Mouse (Mus musculus) limb, embryonic 13.5 days (tissue): Measurements from ENCODE around the gene C87436. TPM values are rescaled to one million over a fixed set of nuclear protein-coding genes. Genes with fewer than 3 reads are reported as not detected.

Experiments used
- polyA plus RNA-seq: library from polyadenylated mRNA; unstranded; fragments of >200 nt; fragmentation: Nextera tagmentation; extraction: Ambion mirVana; gene quantifications from 2 replicates; pipeline ENCODE4 v1.2.1, GENCODE M21; 2015

C87436 gene
- polyA plus RNA-seq, 1 experiment from 2014 or later, result 25.2 TPM

Other genes with a start within 250 kb of the C87436 start
- gene Tgfa, start 243.2 kb upstream of the C87436 start, polyA plus RNA-seq, result 2.5 and 2.7 TPM in 2 replicates
- gene Fam136a, start 72.7 kb upstream of the C87436 start, polyA plus RNA-seq, result 133 and 136 TPM in 2 replicates
- gene Snrpg, start 67.1 kb upstream of the C87436 start, polyA plus RNA-seq, result 660 and 699 TPM in 2 replicates
- 85.9 and 86.3 TPM in 2 replicates for gene Pcyox1, start 41.2 kb upstream of the C87436 start, polyA plus RNA-seq
- 286 and 293 TPM in 2 replicates for gene Tia1, start 34.2 kb upstream of the C87436 start, polyA plus RNA-seq
- gene Gm44790, start 11.7 kb upstream of the C87436 start, polyA plus RNA-seq, result 1.3 TPM in 1 of 2 replicates, not detected in the other
- gene Pcbp1, start 87.9 kb downstream of the C87436 start, polyA plus RNA-seq, result 454 and 479 TPM in 2 replicates
- gene Asprv1, start 189.8 kb downstream of the C87436 start, polyA plus RNA-seq, result 3.8 and 4.6 TPM in 2 replicates
- 13.4 and 13.8 TPM in 2 replicates for gene Mxd1, start 230.8 kb downstream of the C87436 start, polyA plus RNA-seq
- gene Snrnp27, start 246.1 kb downstream of the C87436 start, polyA plus RNA-seq, result 124 and 137 TPM in 2 replicates